Mouse (Mus musculus): ENCODE measurements around the gene Spdye4a. TPM values are rescaled to one million over a fixed set of nuclear protein-coding genes. Genes with fewer than 3 reads are reported as not detected.
A peak's percentile ranks its signal among the peaks of the same experiment; 100 is the strongest.

Spdye4a gene
- not detected in 2 replicates for polyA plus RNA-seq (2014; fragmentation: Nextera tagmentation; extraction: Ambion mirVana)

- H3K4me1 ChIP-seq (ENCODE audit: control insufficient read depth, insufficient read depth, low read length): no peaks in the 10 kb centered on the region
- no peaks in the 10 kb centered on the region for H3K27me3 ChIP-seq (ENCODE audit: control insufficient read depth, insufficient read depth, low read length)
- H3K36me3 ChIP-seq (ENCODE audit: control insufficient read depth, insufficient read depth, low read length): no peaks in the 10 kb centered on the region
- H3K9ac ChIP-seq (ENCODE audit: low read depth, low read length): no peak within 1 kb of the TSS
- WGBS: 73% methylated on average over 3 of the region's 3 CpGs
- no peak for ATAC-seq (ENCODE audit: low FRiP score, low TSS enrichment)
- H3K4me2 ChIP-seq (replicated peaks; ENCODE audit: low read depth, low read length): no peak within 1 kb of the TSS
- H3K27ac ChIP-seq (ENCODE audit: low read depth, low read length): no peak within 1 kb of the TSS
- H3K4me3 ChIP-seq (ENCODE audit: low read length): no peak within 1 kb of the TSS
- peaks cover 2% of the 10 kb centered on the region; the same call in 1 of the 2 replicates for H3K9me3 ChIP-seq (ENCODE audit: control insufficient read depth, low read length)
Observed at GRCm38 (mm10) chr5:143226790-143227189, at the start of gene Spdye4a. TSS of gene Spdye4a (minus strand) at chr5:143226890.

GRCm38 (mm10) chr5:143275761-143276160 lies 49.1 kb upstream of the Spdye4a start:
- Histone ChIP-seq H3K4me1 (ENCODE audit: control insufficient read depth, insufficient read depth, low read length) (no peaks in the 10 kb centered on the region), H3K36me3 (ENCODE audit: control insufficient read depth, insufficient read depth, low read length) (no peaks in the 10 kb centered on the region), H3K4me3 (ENCODE audit: low read length) (no peak overlapping the region), H3K27me3 (ENCODE audit: control insufficient read depth, insufficient read depth, low read length) (no peaks in the 10 kb centered on the region; the same call in 1 of the 2 replicates), H3K4me2 (replicated peaks; ENCODE audit: low read depth, low read length) (no peak overlapping the region), H3K27ac (ENCODE audit: low read depth, low read length) (no peak overlapping the region), H3K9ac (ENCODE audit: low read depth, low read length) (no peak overlapping the region), H3K9me3 (ENCODE audit: control insufficient read depth, low read length) (no peaks in the 10 kb centered on the region)
- WGBS: 48% methylated on average over 5 of the region's 5 CpGs
- no peak for ATAC-seq (ENCODE audit: low FRiP score, low TSS enrichment)

GRCm38 (mm10) chr5:143272540-143273330 lies 46.0 kb upstream of the Spdye4a start:
- Histone ChIP-seq H3K36me3 (ENCODE audit: control insufficient read depth, insufficient read depth, low read length) (no peaks in the 10 kb centered on the region), H3K9ac (ENCODE audit: low read depth, low read length) (no peak overlapping the region), H3K4me1 (ENCODE audit: control insufficient read depth, insufficient read depth, low read length) (peaks cover 6% of the 10 kb centered on the region), H3K27me3 (ENCODE audit: control insufficient read depth, insufficient read depth, low read length) (no peaks in the 10 kb centered on the region), H3K4me3 (ENCODE audit: low read length) (no peak overlapping the region), H3K9me3 (ENCODE audit: control insufficient read depth, low read length) (no peaks in the 10 kb centered on the region), H3K4me2 (replicated peaks; ENCODE audit: low read depth, low read length) (no peak overlapping the region), H3K27ac (ENCODE audit: low read depth, low read length) (no peak overlapping the region)
- no peak for ATAC-seq (ENCODE audit: low FRiP score, low TSS enrichment)
- WGBS: 93% methylated on average over 16 of the region's 16 CpGs

DNA sequence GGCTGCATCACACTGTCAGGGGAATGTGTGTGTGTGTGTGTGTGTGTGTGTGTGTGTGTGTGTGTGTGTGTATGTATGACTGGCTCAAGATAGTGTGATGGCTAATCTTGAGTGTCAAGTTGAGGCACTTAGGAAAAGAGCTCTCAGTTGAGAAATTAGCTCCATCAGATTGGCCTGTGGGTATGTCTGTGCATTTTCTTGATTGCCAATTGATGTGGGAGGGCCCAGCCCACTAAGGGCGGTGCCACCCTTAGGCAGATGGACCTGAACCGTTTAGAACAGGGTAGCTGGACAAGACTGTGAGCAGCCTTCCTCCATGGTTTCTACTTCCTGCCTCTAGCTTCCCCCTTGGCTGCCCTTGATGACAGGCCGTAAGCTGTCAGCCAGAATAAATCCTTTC lies 45.4 kb upstream of the Spdye4a start:
- H3K27me3 ChIP-seq (ENCODE audit: control insufficient read depth, insufficient read depth, low read length): no peaks in the 10 kb centered on the region
- no peak overlapping the region for H3K4me3 ChIP-seq (ENCODE audit: low read length)
- ATAC-seq (ENCODE audit: low FRiP score, low TSS enrichment): no peak
- 64% methylated on average over 3 of the region's 3 CpGs for WGBS
- H3K9me3 ChIP-seq (ENCODE audit: control insufficient read depth, low read length): no peaks in the 10 kb centered on the region
- no peak overlapping the region for H3K4me2 ChIP-seq (replicated peaks; ENCODE audit: low read depth, low read length)
- no peaks in the 10 kb centered on the region for H3K36me3 ChIP-seq (ENCODE audit: control insufficient read depth, insufficient read depth, low read length)
- H3K9ac ChIP-seq (ENCODE audit: low read depth, low read length): no peak overlapping the region
- H3K4me1 ChIP-seq (ENCODE audit: control insufficient read depth, insufficient read depth, low read length): peaks cover 6% of the 10 kb centered on the region
- H3K27ac ChIP-seq (ENCODE audit: low read depth, low read length): no peak overlapping the region

GRCm38 (mm10) chr5:143271642-143272041 lies 45.0 kb upstream of the Spdye4a start:
- Histone ChIP-seq H3K4me3 (ENCODE audit: low read length) (no peak overlapping the region), H3K9ac (ENCODE audit: low read depth, low read length) (no peak overlapping the region), H3K9me3 (ENCODE audit: control insufficient read depth, low read length) (no peaks in the 10 kb centered on the region), H3K36me3 (ENCODE audit: control insufficient read depth, insufficient read depth, low read length) (no peaks in the 10 kb centered on the region), H3K4me1 (ENCODE audit: control insufficient read depth, insufficient read depth, low read length) (peaks cover 6% of the 10 kb centered on the region), H3K27me3 (ENCODE audit: control insufficient read depth, insufficient read depth, low read length) (no peaks in the 10 kb centered on the region), H3K27ac (ENCODE audit: low read depth, low read length) (no peak overlapping the region), H3K4me2 (replicated peaks; ENCODE audit: low read depth, low read length) (no peak overlapping the region)
- WGBS: 88% methylated on average over 6 of the region's 6 CpGs
- no peak for ATAC-seq (ENCODE audit: low FRiP score, low TSS enrichment)

DNA sequence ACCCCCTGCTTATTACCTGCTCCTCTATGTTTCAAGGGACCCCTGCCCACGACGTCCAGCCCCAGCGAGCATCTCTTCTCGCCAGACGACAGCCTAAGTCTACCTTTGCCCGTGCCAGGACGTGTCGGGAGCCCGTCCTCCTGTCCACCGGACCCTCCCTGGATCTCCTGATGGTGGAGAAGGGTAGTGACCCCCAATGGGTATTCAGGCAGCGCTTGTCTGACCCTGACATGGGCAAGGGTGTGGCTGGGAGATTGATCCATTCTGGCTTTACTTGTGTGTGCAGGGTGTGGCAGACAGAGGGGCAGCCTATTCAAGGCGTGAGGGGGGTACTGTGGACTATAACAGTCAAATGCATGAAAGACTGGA lies 43.4 kb upstream of the Spdye4a start:
- peak overlapping the region; percentile 93 for H3K9ac ChIP-seq (ENCODE audit: low read depth, low read length)
- no peak overlapping the region for H3K27ac ChIP-seq (ENCODE audit: low read depth, low read length)
- no peaks in the 10 kb centered on the region for H3K36me3 ChIP-seq (ENCODE audit: control insufficient read depth, insufficient read depth, low read length)
- no peaks in the 10 kb centered on the region for H3K27me3 ChIP-seq (ENCODE audit: control insufficient read depth, insufficient read depth, low read length)
- H3K4me2 ChIP-seq (replicated peaks; ENCODE audit: low read depth, low read length): peak overlapping the region; percentile 89
- H3K4me1 ChIP-seq (ENCODE audit: control insufficient read depth, insufficient read depth, low read length): peaks cover 6% of the 10 kb centered on the region
- no peak for ATAC-seq (ENCODE audit: low FRiP score, low TSS enrichment)
- H3K4me3 ChIP-seq (ENCODE audit: low read length): peak overlapping the region; percentile 89
- H3K9me3 ChIP-seq (ENCODE audit: control insufficient read depth, low read length): no peaks in the 10 kb centered on the region
- 3% methylated on average over 12 of the region's 12 CpGs for WGBS

DNA sequence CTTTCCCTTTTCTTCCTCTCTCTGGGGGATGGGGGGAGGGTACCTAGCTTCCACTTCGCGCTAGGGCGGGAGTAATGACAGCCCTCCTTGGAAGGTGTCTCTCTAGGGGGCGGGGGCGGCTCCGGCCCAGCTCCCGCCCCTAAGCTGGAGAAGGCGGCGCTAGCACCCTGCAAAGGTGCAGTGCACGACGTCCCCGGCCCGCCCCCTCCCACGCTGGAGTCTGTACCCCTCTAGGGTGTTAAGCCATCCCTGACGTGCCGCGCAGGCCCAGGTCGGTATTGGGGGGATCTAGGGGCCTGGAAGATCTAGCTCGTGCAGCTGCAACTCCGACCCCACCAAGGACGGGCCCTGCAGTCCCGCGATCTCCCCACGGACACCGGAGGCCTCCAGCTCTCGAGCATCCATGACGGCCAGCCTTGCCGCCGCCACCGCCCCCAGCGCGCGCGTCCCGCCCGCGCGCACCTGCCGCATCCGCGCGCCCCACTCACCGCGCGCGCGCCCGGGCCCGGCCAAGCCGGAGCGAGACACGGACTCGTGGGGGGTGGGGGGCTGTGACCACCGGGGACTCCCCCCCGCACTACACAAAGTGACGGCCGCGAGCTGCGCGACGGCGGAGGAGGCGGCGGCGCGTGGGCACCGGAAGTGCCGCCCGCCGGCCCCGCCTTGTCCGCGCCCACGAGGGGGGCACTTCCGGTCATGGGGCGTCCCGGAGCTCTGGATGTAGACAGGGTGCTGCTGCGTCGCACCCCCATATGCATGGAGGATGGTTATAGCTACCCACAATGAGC lies 42.9 kb upstream of the Spdye4a start, which contains the start of gene Zfp316:
TSS of gene Zfp316 (minus strand) at position 660 of the 788 bp plus-strand sequence.
- no peaks in the 10 kb centered on the region for H3K9me3 ChIP-seq (ENCODE audit: control insufficient read depth, low read length)
- peak within 1 kb of the TSS; percentile 48; the same call in 1 of the 2 replicates for H3K27ac ChIP-seq (ENCODE audit: low read depth, low read length)
- peak within 1 kb of the TSS; percentile 89 for H3K4me2 ChIP-seq (replicated peaks; ENCODE audit: low read depth, low read length)
- H3K9ac ChIP-seq (ENCODE audit: low read depth, low read length): peak within 1 kb of the TSS; percentile 93
- H3K4me1 ChIP-seq (ENCODE audit: control insufficient read depth, insufficient read depth, low read length): peaks cover 6% of the 10 kb centered on the region
- under 1% methylated on average over 78 of the region's 79 CpGs for WGBS
- H3K36me3 ChIP-seq (ENCODE audit: control insufficient read depth, insufficient read depth, low read length): no peaks in the 10 kb centered on the region
- ATAC-seq (ENCODE audit: low FRiP score, low TSS enrichment): peak; percentile 88
- peak within 1 kb of the TSS; percentile 89 for H3K4me3 ChIP-seq (ENCODE audit: low read length)
- no peaks in the 10 kb centered on the region for H3K27me3 ChIP-seq (ENCODE audit: control insufficient read depth, insufficient read depth, low read length)

DNA sequence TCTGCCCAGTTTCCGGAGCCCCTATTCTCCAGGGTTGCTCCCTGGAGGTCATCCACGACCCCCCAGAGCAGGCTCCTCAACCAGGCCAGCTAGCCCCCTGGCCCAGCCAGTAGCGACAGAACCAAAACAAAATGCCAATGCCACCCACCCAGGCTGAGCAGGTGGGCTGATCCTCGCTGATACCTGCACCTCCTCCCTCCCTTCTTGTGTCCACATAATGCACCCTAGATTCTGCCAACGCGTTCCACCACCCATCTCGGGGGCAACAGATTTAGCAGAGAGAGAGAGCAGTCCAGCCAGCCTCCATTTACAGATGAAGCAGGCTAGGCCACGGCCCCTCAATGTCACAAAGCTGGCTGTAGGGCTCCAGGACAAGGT lies 42.3 kb upstream of the Spdye4a start:
- H3K9ac ChIP-seq (ENCODE audit: low read depth, low read length): peak overlapping the region; percentile 93
- H3K27me3 ChIP-seq (ENCODE audit: control insufficient read depth, insufficient read depth, low read length): no peaks in the 10 kb centered on the region
- peak overlapping the region; percentile 89 for H3K4me3 ChIP-seq (ENCODE audit: low read length)
- no peak for ATAC-seq (ENCODE audit: low FRiP score, low TSS enrichment)
- H3K36me3 ChIP-seq (ENCODE audit: control insufficient read depth, insufficient read depth, low read length): peaks cover 2% of the 10 kb centered on the region; the same call in 1 of the 2 replicates
- H3K9me3 ChIP-seq (ENCODE audit: control insufficient read depth, low read length): no peaks in the 10 kb centered on the region
- WGBS: 34% methylated on average over 8 of the region's 8 CpGs
- peak overlapping the region; percentile 89 for H3K4me2 ChIP-seq (replicated peaks; ENCODE audit: low read depth, low read length)
- no peak overlapping the region for H3K27ac ChIP-seq (ENCODE audit: low read depth, low read length)
- peaks cover 6% of the 10 kb centered on the region for H3K4me1 ChIP-seq (ENCODE audit: control insufficient read depth, insufficient read depth, low read length)

DNA sequence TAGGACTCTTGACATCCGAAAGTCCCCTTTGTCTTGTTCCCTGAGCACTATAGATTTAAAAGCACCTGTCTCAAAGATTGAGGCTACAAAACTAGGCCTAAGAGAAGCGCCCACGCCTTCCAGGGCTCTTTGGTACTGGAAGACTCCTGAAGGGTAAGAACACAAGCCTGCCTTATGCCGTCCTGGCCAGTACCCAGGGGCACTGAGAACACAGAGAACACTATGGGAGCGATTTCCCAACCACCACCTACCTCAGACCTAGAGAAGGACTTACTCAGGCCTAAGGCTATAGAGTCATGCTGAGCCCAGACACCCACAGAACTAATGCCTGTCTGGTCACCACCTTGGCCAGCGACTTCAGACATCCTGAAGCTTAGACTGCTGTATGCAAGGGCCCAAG lies 40.1 kb upstream of the Spdye4a start:
- H3K9ac ChIP-seq (ENCODE audit: low read depth, low read length): no peak overlapping the region
- ATAC-seq (ENCODE audit: low FRiP score, low TSS enrichment): no peak
- H3K9me3 ChIP-seq (ENCODE audit: control insufficient read depth, low read length): no peaks in the 10 kb centered on the region
- WGBS: 84% methylated on average over 6 of the region's 6 CpGs
- H3K4me1 ChIP-seq (ENCODE audit: control insufficient read depth, insufficient read depth, low read length): peaks cover 6% of the 10 kb centered on the region
- no peak overlapping the region for H3K27ac ChIP-seq (ENCODE audit: low read depth, low read length)
- H3K27me3 ChIP-seq (ENCODE audit: control insufficient read depth, insufficient read depth, low read length): no peaks in the 10 kb centered on the region
- H3K36me3 ChIP-seq (ENCODE audit: control insufficient read depth, insufficient read depth, low read length): peaks cover 21% of the 10 kb centered on the region
- H3K4me2 ChIP-seq (replicated peaks; ENCODE audit: low read depth, low read length): no peak overlapping the region
- no peak overlapping the region for H3K4me3 ChIP-seq (ENCODE audit: low read length)

All from kidney, embryonic 14.5 days (tissue).